Mouse (Mus musculus) erythroblast, embryonic 14.5 days (primary cell): ENCODE results near the gene Cd81.

Experiments used
- GATA1 ChIP-seq: IDR thresholded peaks from 2 replicates; pipeline ENCODE4 v1.6.1; 2012; ENCODE audit warnings: low read length, inconsistent platforms, mixed read lengths
- TAL1 ChIP-seq: IDR thresholded peaks from 3 replicates; pipeline ENCODE4 v1.6.1; 2012; ENCODE audit warnings: low read length, inconsistent platforms, mixed read lengths

GRCm38 (mm10) chr7:143062704-143063103, 10.2 kb downstream of the Cd81 start:
- TF ChIP-seq GATA1 (no peak), TAL1 (no peak)
